Mouse (Mus musculus): Measurements from ENCODE around the gene Gm5938.

Gm5938 gene

GRCm38 (mm10) chrX:78125167-78125566, at the start of gene Gm5938:
TSS of gene Gm5938 (plus strand) at chrX:78125467.
- no peak for DNase-seq (ENCODE audit: low read depth)

- DNase-seq (ENCODE audit: low read depth), result no peak
Observed at GRCm38 (mm10) chrX:78091274-78091673, 34.0 kb upstream of the Gm5938 start, which contains the start of gene Obp1a. TSS of gene Obp1a (minus strand) at chrX:78091374.
